Mouse (Mus musculus) olfactory bulb, adult 2 months (tissue): ENCODE results near the gene 6330409D20Rik.

Experiments used
- CTCF ChIP-seq: fragments of 200-500 bp; IDR thresholded peaks from 2 replicates; pipeline ENCODE4 v1.5.1; 2012; ENCODE audit warnings: low read depth, mild to moderate bottlenecking, low read length, moderate library complexity; ENCODE audit not compliant: insufficient read depth
- POLR2A ChIP-seq: fragments of 200-500 bp; IDR thresholded peaks from 2 replicates; pipeline ENCODE4 v1.6.1; 2012; ENCODE audit warnings: mild to moderate bottlenecking, low read depth, low read length, moderate library complexity; ENCODE audit not compliant: insufficient read depth

- TF ChIP-seq CTCF: no peak
- TF ChIP-seq POLR2A: no peak
Measured at GRCm38 (mm10) chr2:32761361-32761760, 20.5 kb upstream of the 6330409D20Rik start.
